In genomic region chr12:12261987-12262971, GRCm38 (mm10) we compare ENCODE assay signal across 8 mouse cellular contexts. TPM values are rescaled to one million over a fixed set of nuclear protein-coding genes. Genes with fewer than 3 reads are reported as not detected.
DNase-seq lines count a peak whose midpoint lies in the region; ATAC-seq lines count a peak whose summit lies in the region.

Gene Fam49a, plus strand, starts transcription at chr12:12262139.

- H3K27ac ChIP-seq in intestine, embryonic 14.5 days (ENCODE audit: low read depth): no peak within 1 kb of the TSS

- H3K4me3 ChIP-seq in intestine, embryonic 14.5 days (ENCODE audit: low read depth, low read length): peak within 1 kb of the TSS; percentile 61

- H3K4me1 ChIP-seq in intestine, embryonic 14.5 days (replicated peaks; ENCODE audit: control insufficient read depth, insufficient read depth, low read length): peaks cover 33% of the 10 kb centered on the region

- peak; percentile 83 to 86 for DNase-seq in adrenal gland, adult 18-20 months (ENCODE audit: low spot score in 2 of 2)
- peak; percentile 88 for DNase-seq in embryo, embryonic 10 days (ENCODE audit: low spot score)
- DNase-seq in gastrocnemius, postnatal 36 days: peak; percentile 68 to 69
- peak; percentile 82 for DNase-seq in intestine, embryonic 14.5 days (ENCODE audit: low spot score)
- peak; percentile 74 for DNase-seq in left cerebral cortex, postnatal 4 days
- peak; percentile 68 for DNase-seq in mesoderm, embryonic 11.5 days (ENCODE audit: low read depth, low spot score)
- peak; percentile 74 for DNase-seq in right cerebral cortex, postnatal 4 days
- peak; percentile 81 for DNase-seq in yolk sac, embryonic 10.5 days (ENCODE audit: low spot score)

- intact Hi-C loops in gastrocnemius, postnatal 36 days (cut with DNase I): loop anchor here (5.0 kb wide), 1 partner anchor 50 kb away; no protein-coding TSS in a partner anchor
- intact Hi-C loops in left cerebral cortex, postnatal 4 days (cut with DNase I): loop anchor here (2.0 to 5.0 kb wide), 2 partner anchors 55 to 85 kb away; no protein-coding TSS in a partner anchor

- ATAC-seq in intestine, embryonic 14.5 days (replicated peaks; ENCODE audit: low FRiP score, low TSS enrichment, low read depth): peak; percentile 89

- no peaks in the 10 kb centered on the region for H3K27me3 ChIP-seq in intestine, embryonic 14.5 days (replicated peaks; ENCODE audit: control insufficient read depth, insufficient read depth, low read length)

- H3K4me2 ChIP-seq in intestine, embryonic 14.5 days (ENCODE audit: low read length): peak within 1 kb of the TSS; percentile 97

- under 1% methylated on average over 49 of the region's 62 CpGs for whole genome bisulfite sequencing in intestine, embryonic 14.5 days

- no peaks in the 10 kb centered on the region for H3K9me3 ChIP-seq in intestine, embryonic 14.5 days (ENCODE audit: control insufficient read depth, low read length)

- H3K36me3 ChIP-seq in intestine, embryonic 14.5 days (ENCODE audit: control insufficient read depth, insufficient read depth, low read length): no peaks in the 10 kb centered on the region

- peak within 1 kb of the TSS; percentile 68 for H3K9ac ChIP-seq in intestine, embryonic 14.5 days (ENCODE audit: low read length)

RNA-seq across cellular contexts. Expression of gene Fam49a, which starts in this region (rescaled TPM):
- 10 to 100 TPM; 15.0 to 18.8 TPM for total RNA-seq in adrenal gland, adult 18-20 months (2021)
- 1 to 10 TPM; 4.5 to 5.7 TPM for total RNA-seq in gastrocnemius, postnatal 36 days (2021)
- 15.0 and 20.1 TPM in 2 replicates for polyA plus RNA-seq in intestine, embryonic 14.5 days (2014; fragmentation: Nextera tagmentation; extraction: Ambion mirVana)
- total RNA-seq in left cerebral cortex, postnatal 4 days (2021): 100 to 1,000 TPM; 346 to 364 TPM

Comparison
In these comparisons a context has a peak if more than half of its experiments do, and no peak if none do; other contexts are left out.
1. RNA of gene Fam49a (total RNA-seq): 346 to 364 TPM in left cerebral cortex, postnatal 4 days; 15.0 to 18.8 TPM in adrenal gland, adult 18-20 months and 4.5 to 5.7 TPM in gastrocnemius, postnatal 36 days; every median in the first group is over 10 times any median in the second.
2. Peak in every context shown above with its lines, with median percentiles within 50 percentile points of each other: DNase-seq.